Mouse (Mus musculus) hindbrain, embryonic 11.5 days (tissue): ENCODE measurements at regions not wholly inside any gene's neighbourhood (a gene's known extent, or its start where the extent isn't known, plus 50 kb on each side); places are given as distances from the start of the nearest gene placed in this dataset.

Experiments used
- ATAC-seq: fragments of 200-750 bp; cut with Nextera tagmentation; 2 replicates; pipeline ENCODE4 v1.8.0; 2017; ENCODE audit warnings: mild to moderate bottlenecking, moderate TSS enrichment, moderate library complexity; ENCODE audit not compliant: low FRiP score
- DNase-seq: peaks from one replicate; pipeline ENCODE4 v3.0.0-alpha.2; 2015; ENCODE audit warnings: low spot score
- H3K27ac ChIP-seq: fragments of 300-500 bp; sonication (generic); 2 replicates; pipeline ENCODE4 v1.5.1; 2014; ENCODE audit warnings: mild to moderate bottlenecking, low read depth, low read length
- H3K27me3 ChIP-seq: fragments of 300-500 bp; sonication (generic); 2 replicates; pipeline ENCODE4 v1.6.1; 2014; ENCODE audit warnings: mild to moderate bottlenecking, low read length, moderate library complexity, mixed read lengths; ENCODE audit not compliant: control insufficient read depth, insufficient read depth
- H3K36me3 ChIP-seq: fragments of 300-500 bp; sonication (generic); 2 replicates; pipeline ENCODE4 v1.6.1; 2014; ENCODE audit warnings: mild to moderate bottlenecking, low read length, moderate library complexity, mixed read lengths; ENCODE audit not compliant: control insufficient read depth, insufficient read depth
- H3K4me1 ChIP-seq: fragments of 300-500 bp; sonication (generic); replicated peaks from 2 replicates; pipeline ENCODE4 v1.6.1; 2014; ENCODE audit warnings: low read length, mixed read lengths; ENCODE audit not compliant: control insufficient read depth, insufficient read depth
- H3K4me2 ChIP-seq: fragments of 300-500 bp; sonication (generic); replicated peaks from 2 replicates; pipeline ENCODE4 v1.6.1; 2014; ENCODE audit warnings: mild to moderate bottlenecking, low read depth, low read length
- H3K4me3 ChIP-seq: fragments of 300-500 bp; sonication (generic); 2 replicates; pipeline ENCODE4 v1.5.1; 2014; ENCODE audit warnings: low read depth, low read length
- H3K9ac ChIP-seq: fragments of 300-500 bp; sonication (generic); 2 replicates; pipeline ENCODE4 v1.6.1; 2014; ENCODE audit warnings: low read depth, low read length
- H3K9me3 ChIP-seq: fragments of 300-500 bp; sonication (generic); 2 replicates; pipeline ENCODE4 v1.6.1; 2016; ENCODE audit warnings: low read length; ENCODE audit not compliant: control insufficient read depth
- WGBS: fragments of 180-500 bp; shearing (Covaris S2); extraction: QIAGEN DNeasy Blood & Tissue Kit; methylation state at CpG from one replicate; pipeline ENCODE4 v1.1.7; 2014; 5-methylcytosine and 5-hydroxymethylcytosine counted together

DNA sequence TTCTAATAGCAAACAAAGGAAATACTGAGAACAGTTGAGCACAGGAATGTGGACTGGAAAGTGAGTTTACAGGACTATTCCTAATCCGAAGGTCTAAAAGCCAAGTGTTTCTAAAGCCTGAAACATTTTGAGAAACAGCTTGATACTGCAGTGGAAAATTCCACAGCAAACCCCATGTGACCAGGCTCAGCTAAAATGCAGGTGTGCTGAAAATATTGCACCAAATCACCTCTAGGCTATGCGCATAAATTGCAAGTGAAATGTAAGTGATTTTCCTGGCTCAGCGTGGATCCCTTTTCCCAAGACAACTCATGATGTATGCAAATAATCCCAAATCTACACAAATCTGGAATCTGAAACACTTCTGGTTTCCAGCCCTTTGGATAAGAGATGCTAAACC lies 57.1 kb upstream of the Tut7 start:
- H3K36me3 ChIP-seq, result no peaks in the 10 kb centered on the region
- H3K27ac ChIP-seq, result no peak overlapping the region
- H3K27me3 ChIP-seq, result no peaks in the 10 kb centered on the region
- WGBS, result 82% methylated on average over 3 of the region's 3 CpGs
- ATAC-seq, result no peak
- no peak overlapping the region for H3K4me3 ChIP-seq
- H3K4me1 ChIP-seq, result 0 out of 2 replicates have a peak, but pooled peaks cover 2% of the 10 kb centered on the region
- H3K9me3 ChIP-seq, result no peaks in the 10 kb centered on the region
- DNase-seq, result no peak
- no peak overlapping the region for H3K4me2 ChIP-seq
- no peak overlapping the region for H3K9ac ChIP-seq

DNA sequence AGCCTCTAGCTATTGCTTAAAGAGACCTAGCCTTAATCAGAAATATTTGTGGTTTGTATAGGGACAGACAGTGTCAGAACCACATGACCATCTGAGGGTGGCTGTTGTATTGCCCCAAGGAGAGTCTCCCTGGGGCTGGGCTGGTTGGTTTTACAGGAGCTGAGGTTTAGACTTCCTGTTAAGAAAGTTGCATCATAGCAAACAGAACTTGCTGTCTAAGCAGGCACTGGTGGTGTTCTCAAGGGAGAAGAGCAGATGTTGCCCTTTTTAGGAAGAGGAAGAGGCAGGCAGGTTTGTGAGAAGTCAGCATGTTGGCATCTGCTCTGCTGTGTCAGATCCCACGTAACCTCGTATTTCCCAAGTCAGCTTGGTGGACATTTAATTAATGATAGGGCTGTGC lies 52.7 kb upstream of the Tut7 start:
- H3K4me2 ChIP-seq, result no peak overlapping the region
- no peaks in the 10 kb centered on the region for H3K27me3 ChIP-seq
- 44% methylated on average over 2 of the region's 2 CpGs for WGBS
- H3K27ac ChIP-seq, result no peak overlapping the region
- H3K4me1 ChIP-seq, result no peaks in the 10 kb centered on the region
- H3K9me3 ChIP-seq, result no peaks in the 10 kb centered on the region
- ATAC-seq, result no peak
- no peak overlapping the region for H3K4me3 ChIP-seq
- no peak overlapping the region for H3K9ac ChIP-seq
- no peaks in the 10 kb centered on the region for H3K36me3 ChIP-seq
- no peak for DNase-seq

DNA sequence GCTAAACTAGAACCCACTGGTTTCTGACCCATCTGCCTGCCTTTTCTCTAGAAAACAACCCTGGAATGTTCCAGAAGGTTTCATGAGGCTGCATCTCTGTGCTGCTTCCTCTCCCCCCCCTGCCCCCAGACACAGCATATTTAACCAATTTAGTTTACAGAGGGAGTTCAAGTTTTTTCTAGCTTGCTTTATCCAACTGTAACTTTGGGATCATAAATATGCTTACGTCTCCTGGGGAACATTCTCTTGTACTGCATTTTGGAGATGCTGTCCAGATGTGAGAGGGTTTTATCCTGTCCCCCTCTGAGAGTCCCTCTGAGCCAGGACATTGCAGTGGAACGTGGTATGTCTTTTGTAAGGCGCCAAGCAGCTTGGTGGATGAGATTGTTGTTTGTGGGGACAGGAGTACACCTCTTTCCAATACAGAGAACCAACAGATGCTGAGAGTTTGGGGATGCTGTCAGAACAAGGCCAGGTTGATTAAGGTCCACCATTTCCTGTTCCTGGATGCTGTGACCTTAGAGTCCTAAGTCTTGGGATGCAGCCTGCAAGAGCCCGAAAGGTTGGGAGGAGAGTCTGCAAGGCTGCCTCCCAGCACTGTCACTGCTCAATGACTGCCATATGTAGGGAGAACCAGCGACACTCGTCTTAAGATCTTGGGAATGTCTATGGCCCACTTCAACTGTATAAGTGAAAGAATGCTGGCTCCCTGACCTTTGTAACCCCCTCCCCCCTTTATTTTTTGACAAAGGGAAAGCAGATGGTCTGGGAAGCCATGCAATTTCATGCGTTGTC lies 51.4 kb upstream of the Tut7 start:
- Histone ChIP-seq H3K4me3 (no peak overlapping the region), H3K27me3 (no peaks in the 10 kb centered on the region), H3K9ac (no peak overlapping the region), H3K4me1 (no peaks in the 10 kb centered on the region), H3K4me2 (no peak overlapping the region), H3K36me3 (no peaks in the 10 kb centered on the region), H3K27ac (no peak overlapping the region), H3K9me3 (no peaks in the 10 kb centered on the region)
- DNase-seq (no peak), ATAC-seq (no peak)
- 66% methylated on average over 7 of the region's 7 CpGs for WGBS
